Mouse (Mus musculus) embryonic facial prominence, embryonic 15.5 days (tissue): ENCODE results near the gene Gm609. TPM values are rescaled to one million over a fixed set of nuclear protein-coding genes. Genes with fewer than 3 reads are reported as not detected.

ENCODE experiments used
- ATAC-seq: fragments of 200-750 bp; cut with Nextera tagmentation; 2 replicates; pipeline ENCODE4 v1.8.0; 2017; ENCODE audit warnings: low read depth, moderate TSS enrichment; ENCODE audit not compliant: insufficient number of reproducible peaks, low FRiP score, low TSS enrichment
- H3K27ac ChIP-seq: fragments of 300-500 bp; sonication (generic); replicated peaks from 2 replicates; pipeline ENCODE4 v1.5.1; 2015; ENCODE audit warnings: mild to moderate bottlenecking, inconsistent platforms
- H3K27me3 ChIP-seq: fragments of 300-500 bp; sonication (generic); 2 replicates; pipeline ENCODE4 v1.6.1; 2015; ENCODE audit warnings: inconsistent platforms
- H3K36me3 ChIP-seq: fragments of 300-500 bp; sonication (generic); 2 replicates; pipeline ENCODE4 v1.6.1; 2015; ENCODE audit warnings: mild to moderate bottlenecking, inconsistent platforms
- H3K4me1 ChIP-seq: fragments of 300-500 bp; sonication (generic); 2 replicates; pipeline ENCODE4 v1.6.1; 2015; ENCODE audit warnings: inconsistent platforms
- H3K4me2 ChIP-seq: fragments of 300-500 bp; sonication (generic); replicated peaks from 2 replicates; pipeline ENCODE4 v1.6.1; 2015; ENCODE audit warnings: mild to moderate bottlenecking, inconsistent platforms
- H3K4me3 ChIP-seq: fragments of 300-500 bp; sonication (generic); replicated peaks from 2 replicates; pipeline ENCODE4 v1.5.1; 2015; ENCODE audit warnings: mild to moderate bottlenecking, inconsistent platforms
- H3K9ac ChIP-seq: fragments of 300-500 bp; sonication (generic); 2 replicates; pipeline ENCODE4 v1.6.1; 2015; ENCODE audit warnings: inconsistent platforms
- H3K9me3 ChIP-seq: fragments of 300-500 bp; sonication (generic); replicated peaks from 2 replicates; pipeline ENCODE4 v1.6.1; 2016; ENCODE audit warnings: inconsistent platforms
- WGBS: fragments of 180-500 bp; shearing (Covaris S2); methylation state at CpG from one replicate; pipeline ENCODE4 v1.1.7; 2015; 5-methylcytosine and 5-hydroxymethylcytosine counted together
- polyA plus RNA-seq: library from polyadenylated mRNA; unstranded; fragments of >200 nt; fragmentation: Nextera tagmentation; extraction: Ambion mirVana; gene quantifications from 2 replicates; pipeline ENCODE4 v1.2.1, GENCODE M21; 2015

The Gm609 gene
- polyA plus RNA-seq, 1 experiment from 2014 or later, result not detected

- Histone ChIP-seq H3K4me2 (no peak overlapping the region), H3K9me3 (no peaks in the 10 kb centered on the region), H3K9ac (no peak overlapping the region), H3K4me1 (no peaks in the 10 kb centered on the region), H3K27me3 (no peaks in the 10 kb centered on the region), H3K36me3 (no peaks in the 10 kb centered on the region; the same call in 1 of the 2 replicates), H3K27ac (no peak overlapping the region), H3K4me3 (no peak overlapping the region)
- ATAC-seq, result no peak
- 81% methylated on average over 6 of the region's 6 CpGs for WGBS
Measured at GRCm38 (mm10) chr16:45392246-45392645, 100.5 kb downstream of the Gm609 start.

DNA sequence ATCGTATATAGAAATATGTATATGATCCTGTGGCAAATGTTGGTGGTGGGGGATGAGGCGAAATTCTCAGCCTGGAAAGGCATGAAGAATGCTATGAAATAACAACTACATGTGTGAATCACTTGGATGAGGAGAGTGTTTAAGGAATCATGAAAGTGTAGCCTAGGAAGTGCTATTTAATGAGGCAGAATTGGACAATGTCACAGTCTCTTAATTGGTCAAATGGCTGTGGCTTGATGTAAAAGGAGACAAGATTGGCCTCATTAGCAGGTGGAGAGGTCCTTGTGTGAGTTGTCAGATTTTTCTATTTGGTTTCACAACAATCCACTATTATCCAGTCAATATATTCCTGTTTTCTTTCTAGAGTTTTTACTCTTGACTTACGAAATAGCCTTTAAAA is 101.1 kb downstream of the Gm609 start:
- no peaks in the 10 kb centered on the region for H3K4me1 ChIP-seq
- H3K4me2 ChIP-seq, result no peak overlapping the region
- no peaks in the 10 kb centered on the region for H3K9me3 ChIP-seq
- H3K27ac ChIP-seq, result no peak overlapping the region
- no peaks in the 10 kb centered on the region for H3K27me3 ChIP-seq
- H3K4me3 ChIP-seq, result no peak overlapping the region
- 95% methylated on average over 3 of the region's 3 CpGs for WGBS
- no peak for ATAC-seq
- no peak overlapping the region for H3K9ac ChIP-seq
- no peaks in the 10 kb centered on the region; the same call in 1 of the 2 replicates for H3K36me3 ChIP-seq

GRCm38 (mm10) chr16:45390286-45390956 is 102.3 kb downstream of the Gm609 start:
- Histone ChIP-seq H3K4me2 (no peak overlapping the region), H3K27me3 (no peaks in the 10 kb centered on the region)
- 59% methylated on average over 5 of the region's 5 CpGs for WGBS

DNA sequence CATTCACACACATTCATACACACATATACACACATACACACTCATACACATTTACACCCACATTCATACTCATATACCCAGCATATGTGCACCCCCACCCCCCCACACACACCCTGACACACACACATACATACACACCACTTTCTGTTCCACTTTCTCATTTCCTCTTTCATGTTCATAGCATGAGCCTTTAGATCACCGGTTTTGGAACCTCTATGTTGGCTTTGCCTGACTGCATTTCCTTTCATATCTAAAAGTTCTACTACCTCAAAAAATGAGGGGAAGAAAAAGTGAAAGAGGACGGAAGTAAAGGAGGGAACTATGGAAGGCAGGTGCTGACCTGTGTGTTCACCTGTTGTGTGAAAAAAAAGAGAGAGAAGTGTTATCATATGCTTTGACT is 102.9 kb downstream of the Gm609 start:
- 80% methylated on average over 2 of the region's 2 CpGs for WGBS
- Histone ChIP-seq H3K4me3 (no peak overlapping the region), H3K27ac (no peak overlapping the region), H3K4me1 (no peaks in the 10 kb centered on the region), H3K9me3 (no peaks in the 10 kb centered on the region), H3K36me3 (no peaks in the 10 kb centered on the region; the same call in 1 of the 2 replicates), H3K9ac (no peak overlapping the region), H3K4me2 (no peak overlapping the region), H3K27me3 (no peaks in the 10 kb centered on the region)
- no peak for ATAC-seq

More at GRCm38 (mm10) chr16:45390286-45390956, 102.3 kb downstream of the Gm609 start:
- Histone ChIP-seq H3K9me3 (no peaks in the 10 kb centered on the region), H3K27ac (no peak overlapping the region), H3K36me3 (no peaks in the 10 kb centered on the region; the same call in 1 of the 2 replicates), H3K4me3 (no peak overlapping the region), H3K4me1 (no peaks in the 10 kb centered on the region), H3K9ac (no peak overlapping the region)
- no peak for ATAC-seq

- H3K27me3 ChIP-seq, result no peaks in the 10 kb centered on the region
- no peaks in the 10 kb centered on the region for H3K9me3 ChIP-seq
- no peak overlapping the region for H3K4me3 ChIP-seq
- no peak overlapping the region for H3K9ac ChIP-seq
- H3K4me1 ChIP-seq, result no peaks in the 10 kb centered on the region
- ATAC-seq, result no peak
- 84% methylated on average over 2 of the region's 2 CpGs for WGBS
- H3K27ac ChIP-seq, result no peak overlapping the region
- no peak overlapping the region for H3K4me2 ChIP-seq
- H3K36me3 ChIP-seq, result no peaks in the 10 kb centered on the region
Measured at GRCm38 (mm10) chr16:45389041-45389440, 103.7 kb downstream of the Gm609 start.

DNA sequence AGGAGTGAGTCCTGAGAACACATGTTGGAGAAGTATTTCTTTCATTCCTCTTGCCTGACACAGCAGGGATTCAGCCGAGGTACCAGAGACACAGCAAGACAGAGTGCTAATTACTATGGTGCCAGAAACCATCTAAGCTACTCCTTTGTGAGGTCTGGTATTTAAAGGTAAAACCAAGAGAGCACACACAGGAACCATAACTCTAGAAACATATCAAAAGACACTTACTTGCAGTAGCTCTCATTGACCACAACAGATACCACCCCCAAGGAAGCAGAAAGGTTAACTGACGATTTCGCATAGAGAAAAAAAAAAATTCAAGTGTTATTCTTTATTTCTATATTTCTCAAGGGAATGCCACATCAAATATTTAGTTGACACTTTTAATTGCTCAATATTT is 111.0 kb downstream of the Gm609 start:
- H3K9ac ChIP-seq, result no peak overlapping the region
- no peak overlapping the region for H3K27ac ChIP-seq
- H3K36me3 ChIP-seq, result no peaks in the 10 kb centered on the region
- H3K4me2 ChIP-seq, result no peak overlapping the region
- WGBS, result 78% methylated on average over 3 of the region's 3 CpGs
- H3K9me3 ChIP-seq, result no peaks in the 10 kb centered on the region
- H3K27me3 ChIP-seq, result no peaks in the 10 kb centered on the region
- ATAC-seq, result no peak
- no peak overlapping the region for H3K4me3 ChIP-seq
- no peaks in the 10 kb centered on the region for H3K4me1 ChIP-seq

GRCm38 (mm10) chr16:45378959-45379358 is 113.8 kb downstream of the Gm609 start:
- H3K9ac ChIP-seq, result no peak overlapping the region
- 73% methylated on average over 3 of the region's 3 CpGs for WGBS
- no peaks in the 10 kb centered on the region for H3K36me3 ChIP-seq
- H3K4me1 ChIP-seq, result no peaks in the 10 kb centered on the region
- H3K27ac ChIP-seq, result no peak overlapping the region
- H3K4me3 ChIP-seq, result no peak overlapping the region
- no peak overlapping the region for H3K4me2 ChIP-seq
- H3K9me3 ChIP-seq, result no peaks in the 10 kb centered on the region
- no peak for ATAC-seq
- H3K27me3 ChIP-seq, result no peaks in the 10 kb centered on the region

DNA sequence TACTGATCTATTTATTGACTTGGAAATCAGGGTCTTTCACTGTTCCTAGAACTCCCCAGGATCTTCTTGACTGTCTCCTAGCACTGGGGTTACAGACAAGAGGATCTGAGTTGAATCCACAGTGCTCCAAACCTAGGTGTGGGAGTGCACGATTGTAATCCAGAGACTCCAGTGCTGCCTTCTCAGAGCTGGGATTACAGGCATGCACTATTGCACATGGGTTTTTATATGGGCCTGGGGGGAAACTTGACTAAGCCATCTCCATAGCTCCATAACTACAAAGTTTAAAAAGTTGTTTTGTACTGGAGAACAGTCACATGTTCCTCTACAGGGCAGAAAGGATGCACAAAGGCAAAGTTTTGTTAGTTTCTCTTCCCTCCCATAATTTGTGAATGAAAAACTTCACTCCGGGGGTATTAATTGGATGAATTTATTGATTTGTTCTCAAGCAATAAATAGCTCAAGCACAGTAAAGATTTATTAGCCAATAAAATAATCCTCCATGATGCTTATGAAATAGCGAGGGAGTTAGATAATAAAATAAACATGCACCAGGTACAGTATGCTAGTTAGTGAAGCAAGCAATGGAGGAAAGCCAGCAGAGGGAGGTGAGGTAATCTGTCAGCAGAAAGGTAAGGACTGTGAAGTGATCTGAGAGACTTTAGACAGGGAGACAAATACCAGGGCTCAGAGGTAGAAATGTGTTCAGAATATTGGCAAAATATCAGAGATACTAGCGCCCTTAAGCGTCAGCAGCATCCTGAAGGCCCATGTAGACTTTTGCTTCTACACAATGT is 114.4 kb downstream of the Gm609 start:
- Histone ChIP-seq H3K4me3 (no peak overlapping the region), H3K9me3 (no peaks in the 10 kb centered on the region), H3K9ac (no peak overlapping the region), H3K27ac (no peak overlapping the region), H3K4me2 (no peak overlapping the region), H3K36me3 (no peaks in the 10 kb centered on the region), H3K27me3 (no peaks in the 10 kb centered on the region), H3K4me1 (no peaks in the 10 kb centered on the region)
- no peak for ATAC-seq
- 86% methylated on average over 5 of the region's 5 CpGs for WGBS

- Histone ChIP-seq H3K4me1 (no peaks in the 10 kb centered on the region), H3K36me3 (no peaks in the 10 kb centered on the region), H3K9ac (no peak overlapping the region), H3K27ac (no peak overlapping the region), H3K9me3 (no peaks in the 10 kb centered on the region), H3K4me3 (no peak overlapping the region), H3K4me2 (no peak overlapping the region), H3K27me3 (no peaks in the 10 kb centered on the region)
- no peak for ATAC-seq
- 71% methylated on average over 4 of the region's 4 CpGs for WGBS
Measured at GRCm38 (mm10) chr16:45377332-45377731, 115.4 kb downstream of the Gm609 start.

- Histone ChIP-seq H3K27ac (no peak overlapping the region), H3K4me1 (no peaks in the 10 kb centered on the region), H3K27me3 (no peaks in the 10 kb centered on the region), H3K36me3 (no peaks in the 10 kb centered on the region), H3K9ac (no peak overlapping the region), H3K4me2 (no peak overlapping the region), H3K4me3 (no peak overlapping the region), H3K9me3 (no peaks in the 10 kb centered on the region)
- 44% methylated on average over 2 of the region's 2 CpGs for WGBS
- no peak for ATAC-seq
Measured at GRCm38 (mm10) chr16:45376812-45377211, 116.0 kb downstream of the Gm609 start.

DNA sequence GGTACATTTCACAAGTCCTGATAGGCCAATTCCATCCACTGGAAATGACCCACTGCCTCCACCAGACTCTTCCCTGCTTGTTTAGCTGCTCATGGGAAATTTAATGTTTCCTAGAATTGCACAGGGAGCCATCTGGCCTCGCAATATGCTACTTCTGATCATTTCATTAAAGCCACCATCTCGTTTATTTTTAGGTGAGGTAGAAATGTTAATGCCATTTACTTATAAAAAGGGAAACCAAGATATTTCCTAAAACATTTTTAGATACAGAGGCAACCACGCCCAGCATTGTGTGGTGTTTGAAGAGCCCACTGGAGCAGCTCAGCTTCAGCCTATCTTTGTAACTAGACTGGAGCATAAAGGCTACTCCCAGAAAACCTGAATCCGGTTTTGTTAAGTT is 116.5 kb downstream of the Gm609 start:
- no peak overlapping the region for H3K27ac ChIP-seq
- WGBS, result 75% methylated on average over 4 of the region's 4 CpGs
- no peak overlapping the region for H3K9ac ChIP-seq
- H3K27me3 ChIP-seq, result no peaks in the 10 kb centered on the region
- H3K4me1 ChIP-seq, result no peaks in the 10 kb centered on the region
- no peak overlapping the region for H3K4me2 ChIP-seq
- no peaks in the 10 kb centered on the region for H3K36me3 ChIP-seq
- ATAC-seq, result no peak
- no peak overlapping the region for H3K4me3 ChIP-seq
- H3K9me3 ChIP-seq, result no peaks in the 10 kb centered on the region
